Mouse (Mus musculus) CD8-positive naive resting alpha-beta T cell, adult 57 days (primary cell): ENCODE measurements around the gene Bend4. TPM values are rescaled to one million over a fixed set of nuclear protein-coding genes. Genes with fewer than 3 reads are reported as not detected.

Source experiments
- total RNA-seq: library from RNA; stranded (reverse); gene quantifications from one replicate; pipeline ENCODE4 v1.2.4, GENCODE M21; 2023

The Bend4 gene
- total RNA-seq: 40.5 TPM

DNA sequence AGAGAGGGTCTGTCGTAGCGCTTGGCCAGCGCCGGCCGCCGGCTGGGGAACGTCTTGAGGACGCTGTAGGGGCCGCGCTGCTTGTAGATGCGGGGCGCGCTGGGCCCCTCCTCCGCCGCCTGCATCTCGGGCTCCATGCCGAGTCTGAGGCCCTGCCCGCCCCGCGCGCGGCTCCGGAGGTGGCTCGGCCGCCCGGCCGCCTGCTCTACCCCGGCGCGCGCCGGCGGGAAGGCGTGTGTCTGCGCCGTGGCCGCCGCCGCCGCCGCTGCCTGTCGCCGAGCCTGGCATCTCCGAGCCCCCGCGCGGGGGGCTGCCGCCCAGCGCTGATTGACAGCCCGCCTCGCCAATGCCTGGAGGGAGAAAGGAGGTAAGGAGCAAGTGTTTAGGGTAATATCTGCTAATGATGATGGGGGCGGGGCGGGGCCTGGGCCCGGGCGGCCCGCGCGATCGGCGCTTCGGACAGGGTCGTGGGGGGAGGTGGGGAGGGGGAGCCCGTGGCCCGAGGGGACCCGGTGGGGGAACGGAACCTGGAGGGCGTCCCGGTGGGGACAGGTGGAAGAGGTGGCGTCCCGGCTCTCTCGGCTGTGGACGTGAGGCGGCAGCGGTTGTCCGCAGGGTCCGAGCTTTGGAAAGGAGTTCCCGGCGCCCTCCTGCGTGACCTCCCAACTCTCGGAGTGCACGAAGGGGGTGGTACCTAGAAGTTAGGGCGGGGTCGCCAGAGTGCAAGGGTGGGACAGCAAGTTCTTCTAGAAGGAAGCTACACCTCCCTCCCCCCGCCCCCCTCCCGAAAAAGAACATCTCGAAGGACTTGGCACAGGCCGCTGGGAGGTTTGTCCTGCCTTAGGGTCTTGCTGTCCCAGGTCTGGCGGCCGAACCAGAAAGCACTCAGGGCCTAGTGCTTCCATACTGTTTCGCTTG is at the start of gene Bend4:
TSS of gene Bend4 (minus strand) at position 868 of the 918 bp plus-strand sequence.

Other genes with a start within 250 kb of the Bend4 start
- gene Tmem33, start 167.7 kb downstream of the Bend4 start, total RNA-seq: 69.0 TPM
- 72.2 TPM for gene Slc30a9, start 121.4 kb downstream of the Bend4 start, total RNA-seq
- not detected for gene Shisa3, start 179.6 kb upstream of the Bend4 start, total RNA-seq